Mouse (Mus musculus) thymus, adult 2 months (tissue): ENCODE measurements around the gene 9830107B12Rik.

ENCODE experiments used
- CTCF ChIP-seq: fragments of 200-500 bp; IDR thresholded peaks from 2 replicates; pipeline ENCODE4 v1.5.1; 2012; ENCODE audit warnings: mild to moderate bottlenecking, control low read depth, low read length, moderate library complexity, borderline replicate concordance; ENCODE audit not compliant: control insufficient read depth, poor library complexity, insufficient read depth; ENCODE audit errors: extremely low read depth
- POLR2A ChIP-seq: fragments of 200-500 bp; IDR thresholded peaks from 2 replicates; pipeline ENCODE4 v1.6.1; 2012; ENCODE audit warnings: mild to moderate bottlenecking, low read length, control low read depth, moderate library complexity; ENCODE audit not compliant: control insufficient read depth, poor library complexity, insufficient read depth; ENCODE audit errors: extremely low read depth

DNA sequence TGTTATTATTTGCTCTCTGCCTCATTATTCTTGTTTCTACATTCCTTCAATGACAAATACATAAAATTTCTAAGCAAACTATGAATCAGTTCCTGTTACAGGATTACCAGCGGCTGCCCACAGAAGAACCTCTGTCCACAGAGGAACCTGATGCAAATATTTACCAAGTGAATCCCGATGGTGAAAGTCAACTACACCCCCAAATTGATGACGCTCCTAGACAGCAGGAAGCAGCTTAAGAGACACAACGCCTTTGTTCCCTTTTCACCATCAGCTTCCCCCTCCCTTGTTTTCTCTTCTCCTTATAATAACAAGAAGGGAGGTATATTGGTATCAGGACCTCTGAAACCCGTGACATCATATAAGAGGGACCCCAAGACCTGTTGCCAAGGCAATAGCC is 39.2 kb upstream of the 9830107B12Rik start:
- no peak for TF ChIP-seq CTCF
- no peak for TF ChIP-seq POLR2A
